Mouse (Mus musculus) lung, embryonic 16.5 days (tissue): ENCODE data around the gene Hdlbp. TPM values are rescaled to one million over a fixed set of nuclear protein-coding genes. Genes with fewer than 3 reads are reported as not detected.
"Not testable (repeated sequence)": the region's sequence is repeated elsewhere in the genome, so short reads cannot be mapped to it uniquely, and the experiment has no call there.

Source experiments
- ATAC-seq: fragments of 200-750 bp; cut with Nextera tagmentation; 2 replicates; pipeline ENCODE4 v1.8.0; 2017; ENCODE audit warnings: low read depth, mild to moderate bottlenecking, moderate library complexity
- H3K27ac ChIP-seq: fragments of 300-500 bp; sonication (generic); 2 replicates; pipeline ENCODE4 v1.5.1; 2014; ENCODE audit warnings: mild to moderate bottlenecking, control low read depth, low read length
- H3K27me3 ChIP-seq: fragments of 300-500 bp; sonication (generic); 2 replicates; pipeline ENCODE4 v1.6.1; 2014; ENCODE audit warnings: low read depth, low read length, mixed read lengths; ENCODE audit not compliant: control insufficient read depth, insufficient read depth
- H3K36me3 ChIP-seq: fragments of 300-500 bp; sonication (generic); 2 replicates; pipeline ENCODE4 v1.6.1; 2014; ENCODE audit warnings: low read length; ENCODE audit not compliant: control insufficient read depth, insufficient read depth
- H3K4me1 ChIP-seq: fragments of 300-500 bp; sonication (generic); replicated peaks from 2 replicates; pipeline ENCODE4 v1.6.1; 2014; ENCODE audit warnings: low read length, mixed read lengths; ENCODE audit not compliant: control insufficient read depth, insufficient read depth
- H3K4me2 ChIP-seq: fragments of 300-500 bp; sonication (generic); 2 replicates; pipeline ENCODE4 v1.6.1; 2014; ENCODE audit warnings: low read depth, low read length, control low read depth
- H3K4me3 ChIP-seq: fragments of 300-500 bp; sonication (generic); 2 replicates; pipeline ENCODE4 v1.5.1; 2014; ENCODE audit warnings: mild to moderate bottlenecking, low read length, control low read depth
- H3K9ac ChIP-seq: fragments of 300-500 bp; sonication (generic); 2 replicates; pipeline ENCODE4 v1.6.1; 2014; ENCODE audit warnings: low read length, control low read depth
- H3K9me3 ChIP-seq: fragments of 300-500 bp; sonication (generic); 2 replicates; pipeline ENCODE4 v1.6.1; 2016; ENCODE audit warnings: low read length; ENCODE audit not compliant: control insufficient read depth
- WGBS: fragments of 180-500 bp; shearing (Covaris S2); extraction: QIAGEN DNeasy Blood & Tissue Kit; methylation state at CpG from one replicate; pipeline ENCODE4 v1.1.7; 2014; 5-methylcytosine and 5-hydroxymethylcytosine counted together
- polyA plus RNA-seq: library from polyadenylated mRNA; unstranded; fragments of >200 nt; fragmentation: Nextera tagmentation; extraction: Ambion mirVana; gene quantifications from 2 replicates; pipeline ENCODE4 v1.2.1, GENCODE M21; 2015

Gene Hdlbp
- polyA plus RNA-seq, 1 experiment from 2014 or later, result 172 TPM

DNA sequence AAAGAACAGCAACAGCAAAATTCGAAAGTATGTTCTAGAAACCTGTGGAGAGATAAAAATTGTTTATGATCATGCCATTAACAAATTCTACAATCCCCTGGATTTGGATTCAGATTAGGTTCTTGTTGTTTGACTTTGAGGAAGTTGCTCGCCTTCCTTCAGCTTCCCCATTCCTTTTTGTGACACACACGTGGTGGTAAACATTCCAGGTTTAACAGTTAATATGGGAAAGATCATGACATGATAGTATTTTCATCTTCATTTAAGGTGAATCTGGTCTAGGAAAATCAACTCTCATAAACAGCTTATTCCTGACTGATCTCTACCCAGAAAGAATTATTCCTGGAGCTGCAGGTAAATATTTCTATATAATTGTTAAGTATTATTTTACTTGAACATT, 16.7 kb upstream of the Hdlbp start:
- Histone ChIP-seq H3K4me3 (no peak overlapping the region), H3K9ac (no peak overlapping the region), H3K27ac (no peak overlapping the region), H3K4me1 (no peaks in the 10 kb centered on the region), H3K36me3 (peaks cover 26% of the 10 kb centered on the region), H3K27me3 (no peaks in the 10 kb centered on the region), H3K4me2 (no peak overlapping the region), H3K9me3 (no peaks in the 10 kb centered on the region)
- 76% methylated on average over 3 of the region's 3 CpGs for WGBS
- no peak for ATAC-seq

DNA sequence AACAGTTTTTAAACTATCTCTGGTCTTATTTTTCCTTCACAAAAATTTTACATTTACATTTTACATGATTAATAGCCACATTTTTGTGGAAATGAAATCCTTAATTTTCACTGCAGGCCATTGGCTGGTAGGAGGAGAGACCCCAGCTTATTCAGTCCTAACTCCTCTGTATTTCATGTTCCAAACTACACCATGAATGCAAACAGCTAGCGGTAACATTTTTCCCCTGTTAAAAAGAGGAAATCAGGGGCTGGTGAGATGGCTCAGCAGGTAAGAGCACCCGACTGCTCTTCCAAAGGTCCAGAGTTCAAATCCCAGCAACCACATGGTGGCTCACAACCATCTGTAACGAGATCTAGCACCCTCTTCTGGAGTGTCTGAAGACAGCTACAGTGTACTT, 7.7 kb upstream of the Hdlbp start:
- H3K4me3 ChIP-seq, H3K4me2 ChIP-seq, H3K9ac ChIP-seq, H3K27me3 ChIP-seq, H3K36me3 ChIP-seq, H3K4me1 ChIP-seq, H3K27ac ChIP-seq, ATAC-seq, H3K9me3 ChIP-seq: not testable (repeated sequence)
- WGBS, result 92% methylated on average over 2 of the region's 3 CpGs

DNA sequence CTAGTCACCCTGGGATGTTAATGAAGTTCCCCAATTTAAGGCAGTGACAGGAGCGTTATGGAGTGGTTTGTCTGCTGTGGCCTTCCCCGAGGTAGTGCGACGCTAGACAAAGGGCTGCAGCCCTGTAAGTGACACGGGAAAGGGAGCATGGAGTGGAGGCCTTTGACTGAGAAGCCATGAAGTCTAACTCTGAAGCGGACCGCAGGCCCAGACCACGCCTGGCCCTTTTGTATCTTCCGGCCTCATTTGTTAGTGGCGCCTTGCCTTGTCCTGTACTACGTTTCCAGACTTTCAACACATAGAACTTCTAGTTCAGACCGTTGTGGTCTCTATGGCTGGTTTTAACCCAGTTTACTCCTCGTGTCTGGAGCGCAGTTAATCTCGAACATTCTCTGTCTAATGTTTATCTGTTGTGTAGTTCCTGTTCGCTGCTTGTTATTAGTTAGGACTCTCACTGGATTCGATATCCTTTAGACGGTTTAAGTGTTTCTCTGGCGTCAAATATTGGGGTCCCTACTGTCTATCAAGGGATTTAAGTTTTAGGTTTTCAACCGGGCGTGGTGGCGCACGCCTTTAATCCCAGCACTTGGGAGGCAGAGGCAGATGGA, 965 bp upstream of the Hdlbp start:
- WGBS, result 2% methylated on average over 23 of the region's 23 CpGs
- no peak for ATAC-seq
- Histone ChIP-seq H3K4me1 (peaks cover 7% of the 10 kb centered on the region), H3K27ac (peak overlapping the region; percentile 88), H3K27me3 (no peaks in the 10 kb centered on the region), H3K9me3 (no peaks in the 10 kb centered on the region), H3K4me2 (peak overlapping the region; percentile 77), H3K9ac (peak overlapping the region; percentile 89), H3K36me3 (no peaks in the 10 kb centered on the region), H3K4me3 (peak overlapping the region; percentile 95)

DNA sequence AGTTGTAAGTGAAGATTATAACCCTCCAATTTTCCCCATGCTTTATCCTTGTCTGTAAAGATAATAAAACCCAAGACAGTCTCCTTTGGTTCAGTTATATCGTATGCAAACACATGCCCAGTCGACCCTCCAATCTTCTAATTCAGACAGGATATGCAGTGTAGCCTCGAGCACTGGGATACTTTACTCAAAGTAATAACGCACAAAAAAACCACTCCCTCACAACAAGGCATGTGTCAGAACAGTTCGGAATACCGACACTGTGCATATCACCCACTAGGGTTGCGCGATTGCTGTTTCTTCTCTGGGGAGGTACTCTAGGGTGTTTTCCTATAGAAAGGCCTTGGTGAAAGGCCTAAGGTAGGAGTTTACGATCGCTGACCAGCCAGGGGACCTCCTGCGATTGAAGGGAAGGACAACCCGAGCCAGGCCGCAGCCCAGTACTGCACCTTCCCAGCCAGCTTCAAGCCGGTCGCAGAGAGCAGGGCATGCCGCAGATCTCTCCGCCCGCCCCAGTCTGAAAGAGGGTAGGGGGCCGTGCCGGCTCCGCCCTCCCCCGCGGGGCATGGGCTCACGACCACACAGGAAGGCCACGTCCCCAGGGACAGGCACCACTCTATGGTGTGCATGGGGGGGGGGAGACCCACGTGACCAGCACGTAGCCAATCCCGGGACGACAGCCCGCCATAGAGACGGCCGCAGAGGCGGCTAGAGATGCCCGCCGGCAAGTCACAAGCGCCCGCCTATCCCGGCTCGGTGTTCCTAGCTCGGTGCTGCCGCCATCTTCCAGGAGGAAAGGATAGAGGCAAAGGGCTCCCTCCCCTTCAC, 643 bp downstream of the Hdlbp start:
- Histone ChIP-seq H3K4me2 (peak overlapping the region; percentile 81), H3K36me3 (no peaks in the 10 kb centered on the region)
- 0% methylated on average over 41 of the region's 41 CpGs for WGBS

DNA sequence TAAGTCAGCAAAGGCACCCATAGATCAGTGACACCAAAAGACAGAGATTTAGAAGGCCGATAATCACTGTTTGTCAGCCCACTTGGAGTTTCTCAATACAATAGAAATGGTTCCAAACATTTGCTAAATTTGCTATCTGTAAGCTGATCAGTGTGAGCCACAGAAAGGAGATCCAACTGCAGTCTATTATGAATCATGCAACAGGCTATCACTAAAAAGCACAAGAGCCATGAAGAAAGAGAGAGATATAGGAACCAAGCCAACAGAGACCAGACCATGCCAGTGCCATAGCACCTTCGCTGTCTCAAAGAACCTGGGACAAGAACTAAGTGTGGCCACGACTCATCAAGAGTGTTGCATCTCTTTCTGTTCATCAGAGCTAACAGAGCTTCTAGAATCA, 2.9 kb downstream of the Hdlbp start:
- Histone ChIP-seq H3K27ac (no peak overlapping the region), H3K9ac (no peak overlapping the region), H3K4me3 (no peak overlapping the region), H3K36me3 (no peaks in the 10 kb centered on the region), H3K9me3 (no peaks in the 10 kb centered on the region), H3K4me1 (peaks cover 7% of the 10 kb centered on the region), H3K27me3 (no peaks in the 10 kb centered on the region), H3K4me2 (no peak overlapping the region)
- WGBS, result 88% methylated on average over 3 of the region's 3 CpGs
- ATAC-seq, result no peak

More for the DNA sequence above, 643 bp downstream of the Hdlbp start:
- ATAC-seq, result peak; percentile 97
- H3K9me3 ChIP-seq, result no peaks in the 10 kb centered on the region
- peaks cover 7% of the 10 kb centered on the region for H3K4me1 ChIP-seq
- H3K27ac ChIP-seq, result peak overlapping the region; percentile 88
- peak overlapping the region; percentile 77 for H3K9ac ChIP-seq
- no peaks in the 10 kb centered on the region for H3K27me3 ChIP-seq
- peak overlapping the region; percentile 95 for H3K4me3 ChIP-seq

DNA sequence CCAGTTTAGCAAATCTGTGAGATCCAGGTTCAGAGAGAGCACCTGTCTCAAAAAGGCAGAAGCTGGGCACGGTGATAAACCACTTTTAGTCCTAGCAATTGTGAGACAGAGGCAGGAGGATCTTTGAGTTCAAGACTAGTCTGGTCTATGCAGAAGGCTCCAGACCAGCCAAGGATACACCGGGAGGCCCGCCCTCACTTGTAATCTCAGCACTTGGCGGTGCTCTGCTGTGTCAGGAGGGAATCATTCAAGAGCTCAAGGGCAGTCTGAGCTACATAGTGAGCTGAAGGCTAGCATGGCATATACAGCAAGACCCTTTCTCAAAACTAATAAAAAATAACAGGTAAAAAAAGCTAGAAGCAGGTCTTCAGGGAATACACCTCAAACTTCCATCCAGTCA, 10.0 kb downstream of the Hdlbp start:
- no peak overlapping the region for H3K9ac ChIP-seq
- no peak overlapping the region for H3K4me2 ChIP-seq
- H3K4me1 ChIP-seq, result no peaks in the 10 kb centered on the region
- no peaks in the 10 kb centered on the region for H3K27me3 ChIP-seq
- H3K36me3 ChIP-seq, result no peaks in the 10 kb centered on the region
- no peak overlapping the region for H3K4me3 ChIP-seq
- no peak overlapping the region for H3K27ac ChIP-seq
- H3K9me3 ChIP-seq, result no peaks in the 10 kb centered on the region
- WGBS, result 91% methylated on average over 4 of the region's 4 CpGs
- ATAC-seq, result no peak

DNA sequence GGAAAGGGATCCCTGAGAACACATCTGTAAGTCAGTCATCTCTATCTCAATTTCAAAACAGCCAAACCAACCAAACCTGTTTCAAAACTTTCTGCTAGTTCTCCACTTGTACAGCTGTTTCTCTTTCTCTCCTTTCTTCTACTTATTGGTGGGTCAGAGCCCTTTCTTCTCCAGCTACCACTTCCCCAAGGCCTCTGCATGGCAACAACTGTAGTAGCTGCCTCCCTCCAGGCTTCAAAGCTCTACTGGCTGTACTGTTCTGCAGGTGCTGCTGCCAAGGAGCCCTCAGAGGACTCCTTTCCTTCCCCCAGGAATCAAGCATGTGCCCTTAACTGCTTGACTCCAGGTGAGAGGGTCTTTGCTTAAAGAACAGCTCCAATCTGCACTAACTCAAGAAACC, 12.9 kb downstream of the Hdlbp start:
- no peak for ATAC-seq
- H3K9me3 ChIP-seq, result no peaks in the 10 kb centered on the region
- no peak overlapping the region for H3K4me3 ChIP-seq
- H3K4me2 ChIP-seq, result no peak overlapping the region
- H3K36me3 ChIP-seq, result no peaks in the 10 kb centered on the region
- H3K27me3 ChIP-seq, result no peaks in the 10 kb centered on the region
- H3K9ac ChIP-seq, result no peak overlapping the region
- no peak overlapping the region for H3K27ac ChIP-seq
- H3K4me1 ChIP-seq, result no peaks in the 10 kb centered on the region

DNA sequence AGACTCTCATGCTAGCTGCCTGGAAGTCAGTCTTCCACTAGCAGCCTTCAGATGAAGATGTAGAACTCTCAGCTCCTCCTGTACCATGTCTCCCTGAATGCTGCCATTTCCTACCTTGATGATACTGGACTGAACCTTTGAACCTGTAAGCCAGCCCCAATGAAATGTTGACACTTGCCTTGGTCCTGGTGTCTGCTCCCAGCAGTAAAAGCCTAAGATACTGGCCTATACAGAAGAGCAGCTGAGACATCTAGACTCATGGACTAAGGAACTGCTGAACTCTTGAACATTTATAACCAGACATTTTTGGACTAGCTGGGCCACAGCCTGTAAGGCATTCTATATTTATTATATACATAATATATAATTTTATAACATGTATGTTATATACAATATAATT, 13.5 kb downstream of the Hdlbp start:
- no peak overlapping the region for H3K9ac ChIP-seq
- H3K4me2 ChIP-seq, result no peak overlapping the region
- no peaks in the 10 kb centered on the region for H3K36me3 ChIP-seq
- no peaks in the 10 kb centered on the region for H3K27me3 ChIP-seq
- no peaks in the 10 kb centered on the region for H3K9me3 ChIP-seq
- ATAC-seq, result no peak
- no peaks in the 10 kb centered on the region; the same call in 1 of the 2 replicates for H3K4me1 ChIP-seq
- H3K27ac ChIP-seq, result no peak overlapping the region
- H3K4me3 ChIP-seq, result no peak overlapping the region

DNA sequence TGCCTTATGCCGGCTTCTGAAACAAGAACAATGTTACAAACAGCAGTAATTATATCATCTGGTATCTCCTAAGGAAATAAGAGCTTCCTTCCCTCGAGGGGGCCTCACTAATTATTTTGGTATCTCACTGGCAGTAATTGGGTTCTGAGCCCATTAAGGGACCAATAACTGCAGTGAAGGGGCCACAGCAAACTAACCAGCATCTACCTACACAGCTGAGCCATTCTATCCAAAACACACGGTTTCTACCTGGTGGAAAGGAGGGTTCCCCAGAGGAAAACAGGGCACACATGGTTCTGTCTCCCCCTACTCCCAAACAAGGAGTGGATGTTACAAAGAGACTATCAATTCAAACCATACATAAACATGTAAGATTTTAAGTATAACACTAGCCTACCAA, 19.5 kb downstream of the Hdlbp start:
- no peak for ATAC-seq
- H3K27me3 ChIP-seq, result no peaks in the 10 kb centered on the region
- no peak overlapping the region for H3K4me2 ChIP-seq
- H3K27ac ChIP-seq, result no peak overlapping the region
- H3K36me3 ChIP-seq, result no peaks in the 10 kb centered on the region
- no peak overlapping the region for H3K4me3 ChIP-seq
- no peaks in the 10 kb centered on the region; the same call in 1 of the 2 replicates for H3K4me1 ChIP-seq
- 64% methylated on average over 3 of the region's 3 CpGs for WGBS
- no peaks in the 10 kb centered on the region for H3K9me3 ChIP-seq
- no peak overlapping the region for H3K9ac ChIP-seq
